Mouse (Mus musculus) lung, embryonic 16.5 days (tissue): ENCODE results near the gene Cers1. TPM values are rescaled to one million over a fixed set of nuclear protein-coding genes. Genes with fewer than 3 reads are reported as not detected.
A peak's percentile ranks its signal among the peaks of the same experiment; 100 is the strongest.

ENCODE experiments used
- ATAC-seq: fragments of 200-750 bp; cut with Nextera tagmentation; 2 replicates; pipeline ENCODE4 v1.8.0; 2017; ENCODE audit warnings: low read depth, mild to moderate bottlenecking, moderate library complexity
- H3K27ac ChIP-seq: fragments of 300-500 bp; sonication (generic); 2 replicates; pipeline ENCODE4 v1.5.1; 2014; ENCODE audit warnings: mild to moderate bottlenecking, control low read depth, low read length
- H3K27me3 ChIP-seq: fragments of 300-500 bp; sonication (generic); 2 replicates; pipeline ENCODE4 v1.6.1; 2014; ENCODE audit warnings: low read depth, low read length, mixed read lengths; ENCODE audit not compliant: control insufficient read depth, insufficient read depth
- H3K36me3 ChIP-seq: fragments of 300-500 bp; sonication (generic); 2 replicates; pipeline ENCODE4 v1.6.1; 2014; ENCODE audit warnings: low read length; ENCODE audit not compliant: control insufficient read depth, insufficient read depth
- H3K4me1 ChIP-seq: fragments of 300-500 bp; sonication (generic); replicated peaks from 2 replicates; pipeline ENCODE4 v1.6.1; 2014; ENCODE audit warnings: low read length, mixed read lengths; ENCODE audit not compliant: control insufficient read depth, insufficient read depth
- H3K4me2 ChIP-seq: fragments of 300-500 bp; sonication (generic); 2 replicates; pipeline ENCODE4 v1.6.1; 2014; ENCODE audit warnings: low read depth, low read length, control low read depth
- H3K4me3 ChIP-seq: fragments of 300-500 bp; sonication (generic); 2 replicates; pipeline ENCODE4 v1.5.1; 2014; ENCODE audit warnings: mild to moderate bottlenecking, low read length, control low read depth
- H3K9ac ChIP-seq: fragments of 300-500 bp; sonication (generic); 2 replicates; pipeline ENCODE4 v1.6.1; 2014; ENCODE audit warnings: low read length, control low read depth
- H3K9me3 ChIP-seq: fragments of 300-500 bp; sonication (generic); 2 replicates; pipeline ENCODE4 v1.6.1; 2016; ENCODE audit warnings: low read length; ENCODE audit not compliant: control insufficient read depth
- WGBS: fragments of 180-500 bp; shearing (Covaris S2); extraction: QIAGEN DNeasy Blood & Tissue Kit; methylation state at CpG from one replicate; pipeline ENCODE4 v1.1.7; 2014; 5-methylcytosine and 5-hydroxymethylcytosine counted together
- polyA plus RNA-seq: library from polyadenylated mRNA; unstranded; fragments of >200 nt; fragmentation: Nextera tagmentation; extraction: Ambion mirVana; gene quantifications from 2 replicates; pipeline ENCODE4 v1.2.1, GENCODE M21; 2015

Gene Cers1
- polyA plus RNA-seq, 1 experiment from 2014 or later, result 3.0 TPM

- peak overlapping the region; percentile 39 for H3K4me2 ChIP-seq
- peak; percentile 47 for ATAC-seq
- 10% methylated on average over 45 of the region's 45 CpGs for WGBS
Measured at GRCm38 (mm10) chr8:70329835-70330740, 14.5 kb downstream of the Cers1 start.

GRCm38 (mm10) chr8:70330741-70331364, 15.3 kb downstream of the Cers1 start:
- Histone ChIP-seq H3K9me3 (no peaks in the 10 kb centered on the region), H3K4me2 (peak overlapping the region; percentile 39), H3K27ac (no peak overlapping the region), H3K4me3 (peak overlapping the region; percentile 12; the same call in 1 of the 2 replicates), H3K36me3 (peaks cover 44% of the 10 kb centered on the region), H3K27me3 (peaks cover 2% of the 10 kb centered on the region; the same call in 1 of the 2 replicates), H3K4me1 (peaks cover 19% of the 10 kb centered on the region), H3K9ac (peak overlapping the region; percentile 47; the same call in 1 of the 2 replicates)
- 31% methylated on average over 51 of the region's 53 CpGs for WGBS
- peak; percentile 86 for ATAC-seq

More at GRCm38 (mm10) chr8:70329835-70330740, 14.5 kb downstream of the Cers1 start:
- H3K4me3 ChIP-seq, result peak overlapping the region; percentile 12
- no peaks in the 10 kb centered on the region for H3K9me3 ChIP-seq
- H3K9ac ChIP-seq, result peak overlapping the region; percentile 47; the same call in 1 of the 2 replicates
- H3K4me1 ChIP-seq, result peaks cover 19% of the 10 kb centered on the region
- peaks cover 2% of the 10 kb centered on the region; the same call in 1 of the 2 replicates for H3K27me3 ChIP-seq
- H3K27ac ChIP-seq, result no peak overlapping the region
- peaks cover 36% of the 10 kb centered on the region for H3K36me3 ChIP-seq

GRCm38 (mm10) chr8:70331526-70331925, 16.0 kb downstream of the Cers1 start:
- Histone ChIP-seq H3K4me2 (no peak overlapping the region), H3K4me3 (no peak overlapping the region), H3K27me3 (peaks cover 2% of the 10 kb centered on the region; the same call in 1 of the 2 replicates), H3K9me3 (no peaks in the 10 kb centered on the region), H3K27ac (no peak overlapping the region), H3K4me1 (peaks cover 19% of the 10 kb centered on the region), H3K9ac (no peak overlapping the region), H3K36me3 (peaks cover 51% of the 10 kb centered on the region)
- 75% methylated on average over 19 of the region's 19 CpGs for WGBS
- no peak for ATAC-seq

- peak; percentile 79 for ATAC-seq
- Histone ChIP-seq H3K27me3 (peaks cover 2% of the 10 kb centered on the region; the same call in 1 of the 2 replicates), H3K9ac (no peak overlapping the region), H3K4me3 (no peak overlapping the region), H3K4me1 (peaks cover 19% of the 10 kb centered on the region), H3K36me3 (peaks cover 58% of the 10 kb centered on the region), H3K4me2 (no peak overlapping the region), H3K9me3 (no peaks in the 10 kb centered on the region), H3K27ac (no peak overlapping the region)
- WGBS, result 31% methylated on average over 39 of the region's 41 CpGs
Measured at GRCm38 (mm10) chr8:70332070-70332877, 16.7 kb downstream of the Cers1 start.

GRCm38 (mm10) chr8:70332878-70333202, 17.3 kb downstream of the Cers1 start:
- Histone ChIP-seq H3K9ac (no peak overlapping the region), H3K27ac (no peak overlapping the region), H3K27me3 (peaks cover 2% of the 10 kb centered on the region; the same call in 1 of the 2 replicates), H3K36me3 (peaks cover 64% of the 10 kb centered on the region), H3K4me1 (peaks cover 19% of the 10 kb centered on the region), H3K4me2 (no peak overlapping the region), H3K9me3 (no peaks in the 10 kb centered on the region), H3K4me3 (no peak overlapping the region)
- no peak for ATAC-seq
- WGBS, result 91% methylated on average over 6 of the region's 6 CpGs

- H3K4me2 ChIP-seq, result no peak overlapping the region
- no peak for ATAC-seq
- no peaks in the 10 kb centered on the region for H3K9me3 ChIP-seq
- no peak overlapping the region for H3K4me3 ChIP-seq
- H3K27ac ChIP-seq, result no peak overlapping the region
- no peak overlapping the region for H3K9ac ChIP-seq
- 86% methylated on average over 7 of the region's 7 CpGs for WGBS
- peaks cover 86% of the 10 kb centered on the region for H3K36me3 ChIP-seq
- H3K27me3 ChIP-seq, result no peaks in the 10 kb centered on the region
- no peaks in the 10 kb centered on the region for H3K4me1 ChIP-seq
Measured at GRCm38 (mm10) chr8:70338931-70339330, 23.4 kb downstream of the Cers1 start.

- Histone ChIP-seq H3K36me3 (peaks cover 71% of the 10 kb centered on the region), H3K27ac (no peak overlapping the region), H3K9ac (no peak overlapping the region), H3K4me3 (no peak overlapping the region), H3K4me1 (no peaks in the 10 kb centered on the region), H3K4me2 (no peak overlapping the region), H3K9me3 (no peaks in the 10 kb centered on the region), H3K27me3 (no peaks in the 10 kb centered on the region)
- no peak for ATAC-seq
- 88% methylated on average over 7 of the region's 7 CpGs for WGBS
Measured at GRCm38 (mm10) chr8:70340659-70341058, 25.1 kb downstream of the Cers1 start.

GRCm38 (mm10) chr8:70342007-70342406, 26.4 kb downstream of the Cers1 start:
- H3K36me3 ChIP-seq, result peaks cover 57% of the 10 kb centered on the region
- H3K4me3 ChIP-seq, result no peak overlapping the region
- ATAC-seq, result no peak
- no peak overlapping the region for H3K9ac ChIP-seq
- H3K4me2 ChIP-seq, result no peak overlapping the region
- no peaks in the 10 kb centered on the region for H3K9me3 ChIP-seq
- no peaks in the 10 kb centered on the region for H3K27me3 ChIP-seq
- no peaks in the 10 kb centered on the region for H3K4me1 ChIP-seq
- H3K27ac ChIP-seq, result no peak overlapping the region
- 85% methylated on average over 14 of the region's 14 CpGs for WGBS
